Mouse (Mus musculus) heart, embryonic 11.5 days (tissue): ENCODE results near the gene Cipc. TPM values are rescaled to one million over a fixed set of nuclear protein-coding genes. Genes with fewer than 3 reads are reported as not detected.

ENCODE experiments used
- ATAC-seq: fragments of 200-750 bp; cut with Nextera tagmentation; replicated peaks from 2 replicates; pipeline ENCODE4 v1.8.0; 2017; ENCODE audit warnings: moderate library complexity; ENCODE audit not compliant: insufficient number of reproducible peaks, low FRiP score, low TSS enrichment
- H3K27ac ChIP-seq: fragments of 300-500 bp; sonication (generic); 2 replicates; pipeline ENCODE4 v1.5.1; 2014; ENCODE audit warnings: mild to moderate bottlenecking, low read depth, low read length
- H3K27me3 ChIP-seq: fragments of 300-500 bp; sonication (generic); 2 replicates; pipeline ENCODE4 v1.6.1; 2014; ENCODE audit warnings: mild to moderate bottlenecking, low read length, mixed read lengths; ENCODE audit not compliant: control insufficient read depth, insufficient read depth
- H3K36me3 ChIP-seq: fragments of 300-500 bp; sonication (generic); 2 replicates; pipeline ENCODE4 v1.6.1; 2014; ENCODE audit warnings: mild to moderate bottlenecking, low read length, moderate library complexity, mixed read lengths; ENCODE audit not compliant: control insufficient read depth, insufficient read depth
- H3K4me1 ChIP-seq: fragments of 300-500 bp; sonication (generic); 2 replicates; pipeline ENCODE4 v1.6.1; 2014; ENCODE audit warnings: low read length; ENCODE audit not compliant: control insufficient read depth, insufficient read depth
- H3K4me2 ChIP-seq: fragments of 300-500 bp; sonication (generic); 2 replicates; pipeline ENCODE4 v1.6.1; 2014; ENCODE audit warnings: mild to moderate bottlenecking, moderate library complexity
- H3K4me3 ChIP-seq: fragments of 300-500 bp; sonication (generic); 2 replicates; pipeline ENCODE4 v1.5.1; 2014; ENCODE audit warnings: low read depth, low read length
- H3K9ac ChIP-seq: fragments of 300-500 bp; sonication (generic); 2 replicates; pipeline ENCODE4 v1.6.1; 2014; ENCODE audit warnings: mild to moderate bottlenecking, low read depth, low read length, moderate library complexity
- H3K9me3 ChIP-seq: fragments of 300-500 bp; sonication (generic); replicated peaks from 2 replicates; pipeline ENCODE4 v1.6.1; 2016; ENCODE audit warnings: low read length; ENCODE audit not compliant: control insufficient read depth
- WGBS: fragments of 180-500 bp; shearing (Covaris S2); extraction: QIAGEN DNeasy Blood & Tissue Kit; methylation state at CpG from one replicate; pipeline ENCODE4 v1.1.7; 2014; ENCODE audit not compliant: insufficient replicate concordance; 5-methylcytosine and 5-hydroxymethylcytosine counted together
- polyA plus RNA-seq: library from polyadenylated mRNA; unstranded; fragments of >200 nt; fragmentation: Nextera tagmentation; extraction: Ambion mirVana; gene quantifications from 2 replicates; pipeline ENCODE4 v1.2.1, GENCODE M21; 2014

The Cipc gene
- polyA plus RNA-seq, 1 experiment from 2014 or later: 26.7 TPM

DNA sequence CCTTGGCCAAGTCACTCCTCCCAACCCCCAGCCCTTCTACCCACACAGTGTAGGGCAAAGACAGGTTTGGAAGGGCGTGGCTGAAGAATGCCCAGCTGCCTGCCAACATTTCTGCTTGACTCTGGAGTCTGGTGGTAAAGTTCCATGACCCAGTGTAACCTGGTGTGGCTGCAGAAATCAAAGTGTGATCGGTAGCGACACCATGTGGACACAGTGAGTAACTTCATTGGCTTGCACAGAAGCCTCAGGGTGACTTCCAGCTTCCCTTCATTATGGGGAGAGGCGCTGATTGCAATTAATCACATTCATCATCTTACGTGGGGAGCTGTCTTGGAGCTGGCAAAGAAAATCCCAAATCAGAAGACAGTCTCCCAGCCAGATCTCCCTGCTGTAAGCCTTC is 23.0 kb upstream of the Cipc start:
- peaks cover 2% of the 10 kb centered on the region; the same call in 1 of the 2 replicates for H3K4me1 ChIP-seq
- 9% methylated on average over 5 of the region's 5 CpGs for WGBS
- no peak for ATAC-seq
- no peaks in the 10 kb centered on the region for H3K27me3 ChIP-seq
- no peak overlapping the region for H3K4me2 ChIP-seq
- H3K27ac ChIP-seq: no peak overlapping the region
- no peak overlapping the region for H3K4me3 ChIP-seq
- no peaks in the 10 kb centered on the region for H3K36me3 ChIP-seq
- H3K9me3 ChIP-seq: no peaks in the 10 kb centered on the region; the same call in 1 of the 2 replicates
- H3K9ac ChIP-seq: no peak overlapping the region

DNA sequence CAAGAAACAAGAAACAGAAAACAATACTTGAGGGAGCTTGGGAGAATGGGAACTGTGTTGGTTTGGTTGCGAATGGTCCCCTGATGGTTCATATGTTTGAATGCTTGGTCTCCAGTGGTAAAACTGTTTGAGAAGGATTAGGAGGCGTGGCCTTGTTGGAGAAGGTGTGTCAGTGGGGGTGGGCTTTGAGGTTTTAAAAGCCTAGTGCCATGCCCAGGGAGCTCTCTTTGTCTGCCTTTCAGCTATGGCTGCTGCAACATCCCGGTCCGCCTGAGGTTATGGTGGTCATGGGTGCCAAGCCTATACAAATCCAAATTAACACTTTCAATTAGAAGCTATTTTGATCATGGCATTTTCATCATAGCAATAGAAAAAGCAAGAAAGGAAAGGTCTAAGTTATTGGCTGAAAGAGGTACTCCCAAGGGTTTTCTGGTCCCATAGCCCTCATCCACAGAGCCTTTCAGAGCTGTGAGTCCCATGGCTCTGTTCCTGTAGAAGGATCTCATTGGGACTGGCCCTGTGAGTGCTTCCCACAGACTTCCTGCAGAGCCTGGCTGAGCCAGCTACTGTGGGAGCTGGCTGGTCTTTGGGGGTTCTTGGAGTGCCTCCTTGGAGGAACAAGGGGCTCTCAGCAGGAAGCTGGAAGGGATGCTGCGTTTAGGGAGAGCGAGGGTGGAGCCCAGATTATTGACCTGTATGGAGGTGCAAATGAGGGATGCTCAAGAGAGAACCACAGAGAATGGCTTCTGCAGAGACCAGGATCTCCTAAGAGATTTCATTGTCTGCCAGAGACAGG is 15.7 kb upstream of the Cipc start:
- 74% methylated on average over 6 of the region's 6 CpGs for WGBS
- Histone ChIP-seq H3K4me2 (no peak overlapping the region), H3K9me3 (no peaks in the 10 kb centered on the region; the same call in 1 of the 2 replicates), H3K27ac (no peak overlapping the region), H3K36me3 (no peaks in the 10 kb centered on the region), H3K27me3 (no peaks in the 10 kb centered on the region), H3K4me1 (peaks cover 5% of the 10 kb centered on the region; the same call in 1 of the 2 replicates), H3K9ac (no peak overlapping the region), H3K4me3 (no peak overlapping the region)
- no peak for ATAC-seq

DNA sequence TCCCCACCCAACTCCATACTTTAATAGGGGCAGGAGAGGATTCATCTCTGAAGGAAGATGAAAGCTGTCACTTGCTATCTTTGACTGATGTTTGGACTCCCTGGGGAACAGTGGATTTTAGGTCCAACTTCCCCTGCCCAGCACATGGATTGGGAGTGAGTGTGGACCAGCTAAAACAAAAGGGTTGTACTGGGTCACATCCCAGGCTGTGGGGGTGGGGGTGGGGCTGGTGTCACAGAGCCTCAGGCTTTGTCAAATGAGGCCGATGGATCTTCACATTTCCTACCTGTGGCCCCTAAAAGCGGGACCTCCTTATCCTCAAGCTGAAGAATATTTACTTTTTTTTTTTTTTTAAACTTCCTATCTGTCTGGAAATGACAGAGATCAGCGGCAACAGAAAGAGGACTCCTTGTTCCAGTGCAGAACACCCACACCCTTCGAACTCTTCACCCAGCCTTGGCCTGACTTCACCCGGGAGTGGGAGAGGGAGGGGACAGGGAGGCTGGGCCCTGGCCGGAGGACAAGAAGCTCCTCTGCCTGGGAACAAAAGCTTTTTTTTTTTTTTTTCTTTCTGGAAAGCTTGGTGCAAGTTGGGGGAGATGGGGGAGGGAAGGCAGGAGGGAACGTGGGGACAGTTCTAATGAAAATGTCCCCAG is 14.8 kb upstream of the Cipc start:
- H3K9ac ChIP-seq: no peak overlapping the region; the same call in 1 of the 2 replicates
- no peak overlapping the region for H3K27ac ChIP-seq
- no peaks in the 10 kb centered on the region; the same call in 1 of the 2 replicates for H3K9me3 ChIP-seq
- 0 out of 2 replicates have a peak, but pooled peaks have one; percentile 31 for ATAC-seq
- H3K36me3 ChIP-seq: no peaks in the 10 kb centered on the region
- 17% methylated on average over 7 of the region's 7 CpGs for WGBS
- no peaks in the 10 kb centered on the region for H3K27me3 ChIP-seq
- H3K4me1 ChIP-seq: peaks cover 5% of the 10 kb centered on the region; the same call in 1 of the 2 replicates
- no peak overlapping the region for H3K4me2 ChIP-seq
- no peak overlapping the region for H3K4me3 ChIP-seq

DNA sequence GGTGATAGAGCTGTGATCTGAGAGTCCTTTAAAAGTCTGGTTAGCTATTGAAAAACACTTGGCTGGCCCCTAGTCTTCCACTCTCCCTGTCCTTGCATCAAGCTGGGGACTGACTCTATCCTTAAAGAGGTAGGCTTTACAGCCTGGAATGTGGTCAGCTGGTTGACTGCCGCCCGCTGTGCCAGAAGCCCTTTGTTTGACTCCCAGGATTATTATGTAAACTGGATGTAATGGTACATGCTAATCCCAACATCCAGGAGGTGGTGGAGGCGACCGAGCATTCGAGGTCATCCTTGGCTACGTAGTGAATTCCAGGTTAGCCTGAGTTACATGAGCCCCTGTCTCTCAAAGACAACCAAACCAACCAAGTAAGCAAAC is 14.3 kb upstream of the Cipc start:
- no peaks in the 10 kb centered on the region; the same call in 1 of the 2 replicates for H3K9me3 ChIP-seq

DNA sequence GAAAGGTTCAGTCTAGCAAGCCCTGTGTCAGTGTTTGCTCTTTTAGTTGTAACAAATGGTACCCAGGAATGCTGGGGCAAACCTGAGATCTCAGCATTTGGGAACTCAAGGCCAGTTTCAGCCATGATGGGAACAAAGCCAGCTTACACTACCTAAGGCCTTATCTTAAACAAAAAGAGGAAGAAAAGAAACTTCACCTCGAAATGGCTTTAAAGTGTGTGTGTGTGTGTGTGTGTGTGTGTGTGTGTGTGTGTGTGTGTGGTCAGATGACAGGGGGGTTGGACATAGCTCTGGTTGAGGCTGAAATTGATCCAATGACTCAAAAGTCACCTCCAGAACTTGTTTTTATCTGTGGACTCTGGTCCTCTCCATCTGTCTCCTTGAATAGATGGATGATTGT is 12.1 kb upstream of the Cipc start:
- no peaks in the 10 kb centered on the region for H3K27me3 ChIP-seq
- H3K9me3 ChIP-seq: no peaks in the 10 kb centered on the region
- H3K9ac ChIP-seq: no peak overlapping the region
- H3K36me3 ChIP-seq: no peaks in the 10 kb centered on the region
- no peak for ATAC-seq
- no peak overlapping the region for H3K27ac ChIP-seq
- no peak overlapping the region for H3K4me3 ChIP-seq
- 65% methylated on average over 1 of the region's 1 CpGs for WGBS
- H3K4me1 ChIP-seq: peaks cover 5% of the 10 kb centered on the region; the same call in 1 of the 2 replicates
- no peak overlapping the region for H3K4me2 ChIP-seq

More for the DNA sequence above, 14.3 kb upstream of the Cipc start:
- no peak for ATAC-seq
- Histone ChIP-seq H3K4me1 (peaks cover 5% of the 10 kb centered on the region; the same call in 1 of the 2 replicates), H3K4me3 (no peak overlapping the region), H3K27me3 (no peaks in the 10 kb centered on the region), H3K36me3 (no peaks in the 10 kb centered on the region), H3K9ac (no peak overlapping the region), H3K4me2 (no peak overlapping the region), H3K27ac (no peak overlapping the region)
- 42% methylated on average over 6 of the region's 6 CpGs for WGBS

DNA sequence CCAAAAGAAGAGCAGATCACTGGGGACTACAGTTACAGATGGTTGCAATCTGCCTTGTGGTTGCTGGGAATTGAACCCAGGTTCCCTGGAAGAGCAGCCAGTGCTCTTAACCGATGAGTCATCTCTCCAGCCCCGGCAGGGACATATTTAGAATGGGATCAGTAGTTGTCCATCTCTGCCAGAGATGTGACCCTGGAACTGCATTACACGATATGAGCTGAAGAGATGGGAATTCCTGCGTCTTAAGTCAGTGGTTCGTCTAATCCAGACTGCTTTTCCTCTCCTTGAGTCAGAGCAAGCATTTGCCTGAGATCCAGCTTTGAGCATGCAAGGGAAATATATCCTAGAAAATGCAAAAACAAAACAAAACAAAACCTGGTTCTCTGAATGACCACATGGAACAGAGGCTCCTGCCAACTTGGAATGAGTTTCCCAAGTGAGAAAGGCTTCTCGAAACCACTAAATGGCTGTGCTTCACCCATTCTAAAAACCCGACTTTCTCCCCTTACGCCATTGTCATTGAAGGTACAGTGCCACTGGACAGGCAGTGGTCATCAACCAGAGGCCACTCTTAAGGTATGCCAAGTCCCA is 11.1 kb upstream of the Cipc start:
- no peaks in the 10 kb centered on the region for H3K27me3 ChIP-seq
- H3K9ac ChIP-seq: no peak overlapping the region
- peaks cover 5% of the 10 kb centered on the region; the same call in 1 of the 2 replicates for H3K4me1 ChIP-seq
- no peak overlapping the region for H3K4me3 ChIP-seq
- no peak overlapping the region for H3K27ac ChIP-seq
- 69% methylated on average over 8 of the region's 8 CpGs for WGBS
- no peaks in the 10 kb centered on the region for H3K36me3 ChIP-seq
- H3K9me3 ChIP-seq: no peaks in the 10 kb centered on the region
- H3K4me2 ChIP-seq: no peak overlapping the region
- no peak for ATAC-seq

DNA sequence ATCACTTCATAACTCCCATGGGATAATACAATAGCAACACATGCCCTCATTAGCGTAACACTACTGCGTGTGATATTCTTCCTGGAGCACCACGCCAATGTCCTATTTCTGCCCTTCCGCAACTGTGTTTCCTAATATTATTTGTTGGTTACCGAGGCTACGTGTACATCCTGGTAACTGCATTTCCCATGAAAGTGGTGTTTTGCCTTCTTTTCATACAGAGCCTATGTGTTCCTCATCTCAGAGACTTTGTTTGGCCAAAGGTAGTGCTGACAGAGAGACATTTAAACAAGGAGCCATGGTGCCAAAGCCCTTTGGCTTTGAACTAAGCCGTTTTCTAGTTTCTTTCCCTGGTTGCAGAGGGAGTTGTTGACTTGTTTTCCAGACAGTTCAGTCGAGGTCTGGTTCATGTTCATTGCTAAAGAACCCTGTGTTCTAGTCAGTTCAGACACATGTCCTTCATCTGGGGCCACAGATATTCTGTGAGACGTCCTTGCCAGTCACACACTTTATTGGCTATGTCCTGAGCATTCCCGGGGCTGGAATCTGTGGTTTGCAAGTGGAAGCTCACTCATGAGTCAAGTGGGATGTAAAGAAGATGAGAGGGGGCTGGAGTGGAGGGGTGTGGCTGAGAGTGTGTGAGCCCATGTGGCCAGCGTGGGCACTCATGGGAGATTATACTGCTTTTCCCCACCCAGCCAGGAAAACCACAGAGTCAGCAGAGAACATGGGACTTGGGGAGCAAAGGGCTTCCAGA is 10.1 kb upstream of the Cipc start:
- ATAC-seq: no peak
- Histone ChIP-seq H3K4me1 (peaks cover 5% of the 10 kb centered on the region; the same call in 1 of the 2 replicates), H3K9ac (no peak overlapping the region), H3K9me3 (no peaks in the 10 kb centered on the region), H3K4me2 (no peak overlapping the region), H3K27ac (no peak overlapping the region), H3K36me3 (no peaks in the 10 kb centered on the region), H3K27me3 (no peaks in the 10 kb centered on the region), H3K4me3 (no peak overlapping the region)
- WGBS: 73% methylated on average over 11 of the region's 11 CpGs

DNA sequence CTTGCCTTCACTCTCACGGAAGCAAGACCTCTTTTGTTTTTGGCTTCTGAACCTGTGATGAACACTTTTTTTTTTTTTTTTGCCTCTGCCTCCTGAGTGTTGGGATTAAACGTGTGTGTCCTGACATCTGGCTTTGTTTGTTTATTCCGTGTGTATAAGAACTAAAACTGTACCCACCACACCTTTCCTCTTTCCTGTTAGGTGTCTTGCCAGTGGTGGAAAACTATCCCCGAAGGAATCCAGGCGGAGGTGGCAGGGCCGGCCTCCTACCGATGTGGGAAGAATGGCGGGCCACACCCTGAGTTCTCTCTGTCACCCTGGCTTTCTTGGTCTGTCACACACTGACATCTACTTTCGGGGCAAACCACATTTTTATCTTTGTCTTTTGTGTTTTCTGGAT is 8.3 kb upstream of the Cipc start:
- H3K36me3 ChIP-seq: no peaks in the 10 kb centered on the region
- H3K4me3 ChIP-seq: no peak overlapping the region
- H3K4me2 ChIP-seq: no peak overlapping the region
- peaks cover 4% of the 10 kb centered on the region; the same call in 1 of the 2 replicates for H3K4me1 ChIP-seq
- WGBS: 62% methylated on average over 9 of the region's 9 CpGs
- ATAC-seq: no peak
- H3K27ac ChIP-seq: no peak overlapping the region
- no peak overlapping the region for H3K9ac ChIP-seq
- no peaks in the 10 kb centered on the region for H3K9me3 ChIP-seq
- H3K27me3 ChIP-seq: no peaks in the 10 kb centered on the region
